Mouse (Mus musculus) ovary, postnatal 10 days (tissue): ENCODE measurements at regions not wholly inside any gene's neighbourhood (a gene's known extent, or its start where the extent isn't known, plus 50 kb on each side); places are given as distances from the start of the nearest gene placed in this dataset.

ENCODE experiments used
- DNase-seq: peaks from one replicate; pipeline ENCODE4 v3.0.0; 2022; ENCODE audit warnings: low spot score

- DNase-seq = no peak
Observed at GRCm38 (mm10) chr8:89325751-89326351, 281.9 kb upstream of the Sall1 start.

GRCm38 (mm10) chr8:89325248-89325645 is 281.3 kb upstream of the Sall1 start:
- DNase-seq = no peak

DNA sequence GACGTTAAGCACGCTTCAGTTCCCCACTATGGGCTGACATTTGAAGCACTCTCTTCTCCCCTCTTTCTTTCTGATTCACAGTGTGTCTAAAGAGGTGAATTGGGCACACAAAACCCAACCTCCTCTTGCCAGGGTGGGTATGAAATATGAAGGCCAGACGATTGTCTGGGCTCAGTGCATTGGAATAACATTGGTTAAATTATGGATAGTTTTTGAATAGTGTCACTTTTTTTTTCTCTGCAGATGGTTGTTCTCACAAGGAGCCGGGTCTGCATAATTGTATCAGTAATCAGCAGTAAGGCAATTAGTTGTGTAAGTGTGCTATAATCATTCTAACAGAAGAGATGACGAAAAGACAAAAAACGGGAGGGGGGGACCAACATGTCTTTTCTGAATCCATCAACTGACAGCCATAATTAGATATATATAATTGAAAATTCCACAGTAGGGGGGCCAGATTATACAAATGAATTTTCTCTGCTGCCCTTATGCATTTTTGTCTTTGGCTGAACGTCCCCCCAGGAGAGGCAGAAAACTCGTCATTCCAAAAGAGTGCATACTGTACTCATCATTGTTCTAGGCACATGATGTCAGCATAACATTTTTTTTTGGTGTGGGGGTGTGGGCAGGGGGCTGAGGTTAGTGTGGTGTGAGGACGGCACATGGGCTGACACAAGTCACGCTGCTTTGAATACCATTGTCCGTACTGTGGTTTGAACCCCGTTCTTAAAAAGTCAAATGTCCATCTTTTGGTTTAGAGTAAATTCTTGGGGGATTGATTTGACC is 280.7 kb upstream of the Sall1 start:
- no peak for DNase-seq

DNA sequence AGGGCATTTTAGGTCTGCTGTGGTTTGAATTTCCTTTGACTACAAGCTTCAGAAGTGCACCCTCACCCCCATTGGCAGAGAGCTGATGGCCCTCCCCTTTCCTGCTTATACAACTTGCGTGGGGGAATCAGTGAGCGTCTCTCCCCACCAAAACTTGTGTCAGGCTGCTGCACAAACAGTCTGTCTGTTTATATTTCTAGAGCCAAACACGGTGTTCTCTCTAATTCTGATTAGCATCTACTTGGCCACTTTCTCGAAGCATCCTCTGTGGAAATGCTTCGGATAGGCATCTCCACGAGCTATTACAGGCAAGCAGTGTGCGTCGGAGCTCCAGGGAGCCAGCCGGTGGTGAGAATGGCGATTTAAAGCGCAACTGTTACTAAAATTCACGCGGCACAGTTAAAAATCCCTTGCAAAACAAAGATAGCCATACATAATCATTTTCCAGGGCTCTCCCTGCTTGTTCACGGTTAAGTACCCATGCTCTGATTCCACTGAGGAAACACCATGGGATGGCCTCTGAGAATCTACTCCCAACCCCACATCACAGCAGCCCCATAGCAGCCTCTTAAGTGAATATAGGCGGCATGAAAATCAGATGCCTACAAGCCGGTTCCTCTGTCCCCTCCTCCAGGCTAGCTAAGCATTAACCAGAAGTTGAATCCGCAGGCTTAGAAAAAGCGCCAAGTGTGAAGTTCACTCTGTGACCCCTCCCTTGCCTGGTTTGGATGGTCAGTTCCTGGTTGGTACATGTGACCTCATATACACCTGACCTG is 273.7 kb upstream of the Sall1 start:
- no peak for DNase-seq

DNA sequence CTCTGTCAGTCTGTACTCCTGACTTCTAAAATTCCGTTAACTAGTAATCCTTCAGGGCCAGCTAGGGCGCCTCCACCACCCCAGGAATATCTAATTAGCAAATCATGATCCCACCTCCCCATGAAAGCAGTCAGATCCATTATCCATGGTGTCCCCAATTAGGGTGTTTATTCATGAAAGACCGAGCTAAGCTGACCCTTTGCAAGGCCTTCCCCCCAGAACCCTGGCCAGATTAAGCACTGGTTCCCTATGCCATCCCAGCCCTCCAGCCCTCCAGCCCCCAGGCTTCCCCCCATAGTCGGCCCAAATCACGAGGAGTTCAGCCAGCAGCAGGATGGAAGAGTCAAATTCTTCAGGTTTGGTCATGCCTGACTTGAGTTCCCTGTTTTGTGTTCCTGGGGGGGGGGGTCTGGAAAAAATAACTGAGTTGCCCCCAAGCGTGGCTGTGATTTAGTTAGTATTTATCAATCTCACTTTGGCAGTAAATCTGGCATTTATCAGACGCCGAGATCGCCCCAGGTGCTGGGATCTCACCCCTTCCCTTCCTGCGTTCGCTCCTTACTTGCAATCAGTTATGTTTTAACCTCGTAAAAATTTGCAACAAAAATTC is 272.7 kb upstream of the Sall1 start:
- no peak for DNase-seq

GRCm38 (mm10) chr8:89314907-89315306 is 270.9 kb upstream of the Sall1 start:
- no peak for DNase-seq

GRCm38 (mm10) chr8:89310696-89311214 is 266.8 kb upstream of the Sall1 start:
- DNase-seq = no peak

DNA sequence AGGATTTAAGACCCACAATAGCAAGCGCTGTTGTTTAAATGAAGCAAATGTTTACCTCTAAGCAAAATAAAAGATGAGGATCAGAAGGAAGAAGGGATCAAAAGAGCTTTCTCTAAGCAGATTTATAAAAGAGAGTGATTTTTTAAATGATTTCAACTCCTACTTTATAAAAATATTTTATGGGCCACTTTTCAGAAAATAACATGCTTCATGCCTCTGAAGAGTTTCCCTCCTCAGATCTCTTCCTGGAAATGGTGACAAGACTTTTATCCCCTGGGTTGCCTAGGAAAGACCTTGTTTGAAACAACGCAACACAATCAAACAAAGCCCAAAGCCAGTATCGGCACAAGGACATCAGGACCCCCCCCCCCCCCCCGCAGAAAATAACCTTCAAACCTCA is 265.6 kb upstream of the Sall1 start:
- DNase-seq = no peak

- no peak for DNase-seq
Observed at GRCm38 (mm10) chr8:89308950-89309349, 265.0 kb upstream of the Sall1 start.

DNA sequence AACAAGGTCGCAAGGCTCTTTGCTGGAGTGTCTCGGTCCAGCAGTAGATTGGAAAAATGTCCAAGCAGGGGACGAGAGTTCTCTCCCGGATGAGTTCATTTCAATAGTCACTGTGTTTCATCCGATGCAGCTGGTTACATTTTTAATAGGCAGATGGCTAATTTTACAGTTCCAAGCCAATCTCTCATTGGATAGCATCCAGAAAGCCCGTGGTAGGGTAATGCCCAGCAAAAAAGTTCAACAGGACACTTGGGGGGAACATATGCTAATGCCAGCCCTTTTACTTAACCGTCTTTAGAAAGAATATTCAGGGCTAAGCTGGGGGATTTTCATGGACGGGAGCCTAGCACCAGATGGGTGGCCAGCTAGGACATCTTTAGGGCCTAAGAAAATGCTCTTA is 264.6 kb upstream of the Sall1 start:
- no peak for DNase-seq

GRCm38 (mm10) chr8:89307601-89308000 is 263.6 kb upstream of the Sall1 start:
- no peak for DNase-seq

DNA sequence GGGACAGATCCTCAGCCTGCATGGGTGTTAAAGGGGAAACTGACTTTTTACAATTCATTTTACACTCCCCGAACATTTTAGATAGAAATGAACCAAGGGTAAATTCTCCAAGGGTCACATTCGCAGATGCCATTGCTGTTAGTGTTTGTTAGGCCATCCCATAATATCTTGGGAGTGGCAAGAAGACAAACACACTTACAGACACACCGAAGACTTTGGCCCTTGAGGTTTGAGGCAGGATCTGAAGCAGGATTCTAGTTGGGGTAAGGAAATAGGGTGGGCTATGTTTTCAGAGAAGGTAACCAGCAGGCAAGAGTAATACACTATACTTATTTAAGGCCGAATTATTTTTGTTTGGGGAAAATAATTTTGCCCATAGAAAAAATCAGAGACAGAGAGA is 263.1 kb upstream of the Sall1 start:
- DNase-seq = no peak

DNA sequence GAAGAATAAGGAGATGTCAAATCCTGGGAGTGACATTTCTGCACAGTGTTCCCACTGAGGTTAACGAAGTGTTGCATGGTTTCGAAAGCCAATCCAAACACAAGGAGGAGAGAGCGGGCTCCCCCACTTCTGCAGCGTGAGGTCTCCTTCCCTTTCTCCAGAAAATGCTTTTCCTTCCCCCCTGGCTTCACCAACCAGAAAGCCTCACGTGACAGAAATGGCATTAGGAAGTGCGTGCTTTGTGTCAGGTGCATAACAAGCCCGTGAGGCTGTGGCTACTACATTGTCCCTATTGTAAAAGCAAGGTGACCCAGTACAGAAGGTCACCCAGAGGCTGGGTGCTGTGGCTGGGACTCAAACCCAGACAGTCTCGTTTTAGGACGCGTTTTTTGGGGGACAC is 260.2 kb upstream of the Sall1 start:
- no peak for DNase-seq

- no peak for DNase-seq
Observed at GRCm38 (mm10) chr8:89303326-89303725, 259.4 kb upstream of the Sall1 start.

GRCm38 (mm10) chr8:89299637-89300036 is 255.7 kb upstream of the Sall1 start:
- DNase-seq = no peak

DNA sequence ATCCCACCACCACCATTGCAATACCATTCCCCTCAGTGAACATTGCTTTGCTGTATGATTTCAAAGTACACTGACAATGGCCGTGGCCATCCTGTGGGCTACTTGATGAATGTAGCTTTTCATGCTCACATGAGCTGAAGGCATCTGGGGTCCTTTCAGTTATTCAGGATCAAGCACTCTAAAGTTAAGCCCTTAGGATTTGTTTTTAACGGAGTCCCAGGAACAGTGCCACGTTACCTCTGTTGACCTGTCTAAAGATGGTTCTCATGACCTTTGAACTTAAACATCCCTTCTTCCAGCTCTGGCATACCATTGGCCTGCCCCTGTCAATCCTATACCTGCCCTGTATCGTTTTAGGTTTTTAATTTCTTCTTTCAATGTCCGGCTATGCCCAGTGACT is 251.7 kb upstream of the Sall1 start:
- no peak for DNase-seq

DNA sequence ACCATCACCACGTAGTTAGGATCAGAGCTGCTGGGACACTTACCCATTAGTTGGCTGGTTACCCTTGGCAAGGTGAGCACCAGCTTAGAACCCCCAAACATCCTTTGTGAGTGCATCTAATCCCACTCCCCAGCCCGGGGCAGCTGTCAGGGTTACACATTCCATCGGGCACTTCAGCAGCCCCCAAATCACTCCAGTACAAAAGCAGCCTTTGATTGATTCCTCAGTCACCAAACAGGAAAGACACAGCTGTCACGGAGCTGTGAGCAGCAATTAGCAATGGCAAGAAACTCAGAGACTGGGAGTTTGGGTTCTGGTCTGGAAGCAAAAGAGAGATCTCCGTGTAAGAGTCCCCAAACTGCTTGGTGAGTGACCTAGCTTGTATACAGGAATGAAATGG is 245.1 kb upstream of the Sall1 start:
- DNase-seq = no peak

DNA sequence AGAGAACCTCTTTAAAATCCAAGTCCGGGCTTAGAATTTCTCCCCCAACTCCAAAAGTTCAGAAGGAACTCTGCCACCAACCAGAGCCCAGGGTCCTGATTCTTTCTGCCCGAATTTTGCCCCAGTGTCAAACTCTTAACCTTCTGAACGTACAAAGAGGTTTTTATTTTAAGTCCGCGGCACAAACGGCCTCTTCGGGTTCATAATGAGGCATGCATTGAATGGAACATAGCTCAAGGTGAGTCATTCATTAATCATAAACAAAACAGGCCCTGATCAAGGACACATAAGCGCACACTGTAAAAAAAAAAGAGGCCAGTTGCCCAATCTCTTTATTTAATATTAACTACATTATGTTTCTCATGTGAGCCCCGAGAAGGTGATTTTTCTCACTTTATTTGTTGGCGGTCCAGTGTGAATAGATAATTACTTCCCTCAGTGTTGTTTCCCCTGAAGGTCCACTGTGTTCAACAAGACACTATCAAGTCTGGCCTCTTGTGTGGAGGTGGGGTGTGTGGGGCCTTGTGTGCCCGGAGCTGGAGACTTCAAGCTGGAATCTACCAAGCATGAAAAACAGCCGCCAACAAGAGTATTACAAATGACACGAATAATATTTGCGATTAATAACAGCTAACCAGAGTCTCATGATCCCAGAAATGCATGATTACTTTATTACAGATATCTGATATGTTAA is 241.1 kb upstream of the Sall1 start:
- DNase-seq = no peak

- no peak for DNase-seq
Observed at GRCm38 (mm10) chr8:89283105-89284096, 239.4 kb upstream of the Sall1 start.

- no peak for DNase-seq
Observed at GRCm38 (mm10) chr8:89279844-89280243, 235.9 kb upstream of the Sall1 start.

- DNase-seq = no peak
Observed at GRCm38 (mm10) chr8:89279142-89279541, 235.2 kb upstream of the Sall1 start.
